Mouse (Mus musculus): ENCODE results near the gene Kcng1.

Kcng1 gene

DNA sequence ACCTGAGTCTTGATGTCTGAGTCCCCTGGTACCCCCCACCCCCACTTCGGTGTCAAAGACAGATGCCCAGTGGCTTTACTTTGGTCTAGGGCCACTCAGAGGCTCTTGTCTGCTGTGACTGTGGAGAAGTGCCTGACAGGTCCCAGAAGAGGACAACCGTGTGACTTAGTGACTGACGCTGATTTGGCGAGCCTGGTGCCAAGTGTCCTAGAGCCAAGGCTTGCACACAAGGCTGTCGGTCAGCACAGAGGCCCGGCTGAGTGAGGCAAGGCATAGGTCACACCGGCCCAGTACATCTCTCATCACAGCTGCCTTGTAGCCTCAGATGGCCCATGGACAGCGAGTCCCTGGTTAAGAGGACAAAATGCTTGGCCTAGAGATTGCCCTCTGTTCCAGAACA lies 22.5 kb downstream of the Kcng1 start:
- peak; percentile 95 for DNase-seq

GRCm38 (mm10) chr2:168257188-168257587 lies 24.3 kb downstream of the Kcng1 start:
- no peak for DNase-seq

DNA sequence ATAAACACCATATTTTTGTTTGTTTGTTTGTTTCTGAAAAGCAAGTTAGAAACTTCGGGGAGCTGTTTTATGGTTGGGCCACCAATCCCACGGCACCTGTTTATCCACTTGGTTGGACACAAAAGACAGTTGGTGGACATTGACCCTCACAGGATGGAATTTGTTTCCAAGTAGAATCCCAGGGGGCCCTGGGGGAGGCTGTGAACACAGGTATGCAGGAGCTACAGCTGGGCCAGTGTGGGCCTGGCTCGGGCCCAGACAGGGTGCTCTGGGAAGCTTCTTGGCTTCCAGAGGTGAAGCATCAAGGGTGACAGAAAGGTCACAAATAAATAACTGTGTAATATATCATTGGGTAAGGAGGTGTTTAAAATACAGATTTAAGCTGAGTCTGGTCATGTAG lies 25.0 kb downstream of the Kcng1 start:
- DNase-seq: no peak

- no peak for DNase-seq
Measured at GRCm38 (mm10) chr2:168253822-168254221, 27.7 kb downstream of the Kcng1 start.

DNA sequence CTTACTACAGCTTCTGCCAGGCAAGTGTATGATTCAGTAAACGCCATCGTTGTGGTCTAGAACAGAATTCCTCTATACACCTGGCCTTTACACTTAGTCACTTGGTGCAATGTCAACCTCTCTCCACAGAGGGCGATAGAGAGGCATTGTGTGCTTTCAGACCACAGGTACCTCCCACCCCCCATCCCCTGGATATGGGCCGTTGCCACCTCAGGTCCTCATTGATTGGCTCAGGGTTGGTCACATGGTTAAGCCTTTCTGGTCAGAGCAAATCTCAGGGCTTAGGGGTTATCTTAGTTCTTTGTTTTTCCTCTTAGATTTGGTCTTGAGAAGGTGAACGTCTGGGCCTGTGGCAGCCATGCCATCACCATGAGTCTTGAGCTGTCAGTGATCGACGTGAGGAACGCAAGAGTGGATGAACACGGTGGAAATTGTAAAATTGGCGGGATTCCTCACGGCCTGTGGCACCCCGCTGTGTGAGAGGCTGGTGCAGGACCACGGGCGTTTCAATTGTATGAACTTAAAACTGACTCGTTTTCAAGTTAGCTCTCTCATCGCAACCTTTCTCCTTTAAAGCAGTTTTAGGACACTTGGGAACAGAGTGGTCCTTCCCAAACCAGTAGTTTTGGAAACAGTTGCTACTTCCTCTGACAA lies 28.8 kb downstream of the Kcng1 start:
- DNase-seq: no peak

DNA sequence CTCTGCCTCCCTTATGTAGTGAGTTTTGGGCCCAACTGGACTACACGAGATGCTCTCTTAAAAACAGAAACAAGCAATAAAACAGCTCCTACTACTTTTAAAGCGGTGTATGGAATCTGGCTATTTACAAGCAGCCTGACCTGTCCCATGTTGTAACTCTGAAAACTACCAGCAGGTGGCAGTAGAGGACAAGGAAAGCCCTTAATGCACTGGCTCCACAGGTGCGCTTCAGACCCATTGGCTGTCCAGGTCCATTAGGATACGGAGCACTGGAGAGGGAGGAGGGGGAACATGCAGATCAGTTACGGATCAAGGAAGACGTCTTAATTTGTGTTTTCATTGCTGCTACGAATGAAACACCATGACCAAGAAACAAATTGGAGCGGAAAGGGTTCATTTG lies 31.3 kb downstream of the Kcng1 start:
- peak; percentile 96 for DNase-seq

DNA sequence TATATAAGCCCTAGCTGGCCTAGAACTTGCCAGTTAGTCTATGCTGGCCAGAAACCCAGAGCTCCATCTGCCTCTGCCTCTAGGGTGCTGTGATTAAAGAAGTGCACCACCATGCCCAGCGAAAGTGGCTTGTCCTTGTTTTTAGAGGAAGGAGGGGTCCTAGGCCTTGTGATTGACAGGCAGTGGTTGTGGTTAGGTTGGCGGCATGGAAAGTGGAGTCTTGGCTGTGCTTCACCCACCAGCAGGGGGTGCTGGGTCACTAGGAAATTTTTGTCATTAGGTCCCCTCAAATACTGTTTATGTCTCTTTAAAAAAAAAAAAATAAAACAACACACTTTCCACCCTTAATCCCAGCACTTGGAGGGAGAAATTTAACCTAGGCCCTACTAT lies 32.7 kb downstream of the Kcng1 start:
- DNase-seq: no peak

DNA sequence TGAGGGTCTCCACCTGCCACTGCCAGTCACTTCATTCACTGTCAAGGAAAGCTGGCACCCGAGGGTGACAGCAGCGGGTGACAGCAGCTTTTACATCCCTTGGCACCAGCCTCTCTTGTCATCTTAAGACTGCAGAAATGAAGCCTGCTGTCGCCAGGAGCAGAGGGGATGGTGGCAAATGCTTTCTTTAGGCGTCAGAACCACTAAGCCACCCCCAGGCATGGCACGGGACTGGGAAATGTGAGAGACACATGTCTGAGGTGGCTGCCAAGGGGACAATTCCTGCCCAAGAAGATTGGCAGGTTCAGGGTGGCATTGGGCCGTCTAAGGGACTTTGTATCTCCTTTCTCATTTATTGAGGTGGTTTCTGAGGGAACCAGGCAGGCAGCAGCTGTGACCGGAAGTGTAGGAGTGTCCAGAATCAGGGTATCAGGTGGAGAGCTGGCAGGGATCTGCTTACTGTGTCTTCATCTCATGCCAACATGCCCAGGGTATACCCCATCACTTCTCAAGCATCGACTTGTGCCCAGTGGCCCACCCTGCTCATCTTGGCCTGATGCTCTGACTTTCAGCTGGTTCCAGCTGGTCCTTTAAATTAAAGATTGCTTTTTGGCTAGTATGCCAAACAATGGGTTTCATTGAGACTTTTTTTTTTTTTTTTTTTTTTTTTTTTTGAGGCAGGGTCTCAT lies 33.2 kb downstream of the Kcng1 start:
- DNase-seq: no peak

DNA sequence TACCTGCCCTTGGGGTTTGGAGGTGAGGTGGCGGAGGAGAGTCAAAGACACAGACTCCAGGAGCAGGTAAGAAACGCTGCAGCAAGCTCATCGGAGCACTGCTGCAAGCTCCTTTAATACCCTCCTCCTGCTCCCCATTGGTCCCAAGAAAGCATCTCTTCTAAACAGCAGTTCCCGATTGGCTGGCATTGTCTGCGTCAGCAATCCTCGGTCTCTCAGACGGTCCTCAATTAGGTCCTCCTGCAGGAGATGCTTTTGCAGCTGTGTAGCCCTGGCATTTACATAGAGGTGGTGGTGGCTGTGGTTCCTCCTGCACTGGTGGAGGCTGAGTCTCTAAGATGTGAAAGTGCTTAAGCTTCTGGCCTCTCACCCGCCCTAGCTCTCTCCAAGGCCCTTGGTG lies 36.0 kb downstream of the Kcng1 start:
- no peak for DNase-seq

- DNase-seq: no peak
Measured at GRCm38 (mm10) chr2:168243278-168243677, 38.3 kb downstream of the Kcng1 start.

- no peak for DNase-seq
Measured at GRCm38 (mm10) chr2:168242841-168243240, 38.7 kb downstream of the Kcng1 start.

DNA sequence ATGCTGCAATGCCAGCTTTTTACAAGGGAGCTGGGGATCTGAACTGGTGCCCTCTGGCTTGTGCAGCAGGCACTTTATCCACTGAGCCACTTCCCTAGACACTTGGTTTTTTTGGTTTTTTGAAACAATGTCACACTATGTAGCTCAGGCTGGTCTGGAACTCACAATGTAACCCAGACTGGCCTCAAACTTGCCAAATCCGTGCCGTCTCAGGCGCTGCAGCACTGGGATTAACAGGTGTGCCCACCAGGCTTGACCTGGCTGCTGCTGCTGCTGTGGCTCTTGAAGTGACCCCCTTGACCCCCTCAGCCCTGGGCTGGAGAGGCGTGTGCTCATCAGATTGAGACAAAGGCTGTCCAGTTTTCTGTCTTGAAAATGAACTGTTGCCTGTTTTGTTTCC lies 43.2 kb downstream of the Kcng1 start:
- no peak for DNase-seq

DNA sequence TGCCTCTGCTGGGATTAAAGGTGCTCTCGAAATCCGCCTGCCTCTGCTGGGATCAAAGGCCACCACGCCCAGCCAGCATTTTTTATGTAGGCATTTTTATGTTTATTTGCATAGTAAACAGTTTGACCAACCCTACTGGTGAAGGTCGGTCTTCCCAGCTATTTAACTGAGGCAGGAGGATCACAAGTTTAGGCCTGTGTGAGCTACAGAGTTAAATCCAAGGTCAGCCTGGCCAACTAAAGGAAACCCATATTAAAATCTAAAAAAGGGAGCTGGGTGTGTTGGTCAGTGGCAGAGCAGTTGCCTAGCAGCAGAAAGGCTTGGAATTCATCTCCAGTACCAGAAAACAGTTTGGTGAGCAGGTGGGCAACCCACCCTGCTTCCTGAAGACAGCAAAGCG lies 48.2 kb downstream of the Kcng1 start:
- no peak for DNase-seq

GRCm38 (mm10) chr2:168231471-168231829 lies 50.1 kb downstream of the Kcng1 start:
- DNase-seq: no peak

GRCm38 (mm10) chr2:168230773-168231470 lies 50.6 kb downstream of the Kcng1 start:
- DNase-seq: no peak

GRCm38 (mm10) chr2:168230026-168230728 lies 51.4 kb downstream of the Kcng1 start, which contains the start of the genes Gm20716, Dpm1 and Mocs3:
Gene Gm20716, minus strand, starts transcription at chr2:168230364.
Gene Dpm1, minus strand, starts transcription at chr2:168230591.
Gene Mocs3, plus strand, starts transcription at chr2:168230622.
- peak; percentile 99 for DNase-seq

GRCm38 (mm10) chr2:168229116-168230025 lies 52.2 kb downstream of the Kcng1 start:
- peak; percentile 95 for DNase-seq

DNA sequence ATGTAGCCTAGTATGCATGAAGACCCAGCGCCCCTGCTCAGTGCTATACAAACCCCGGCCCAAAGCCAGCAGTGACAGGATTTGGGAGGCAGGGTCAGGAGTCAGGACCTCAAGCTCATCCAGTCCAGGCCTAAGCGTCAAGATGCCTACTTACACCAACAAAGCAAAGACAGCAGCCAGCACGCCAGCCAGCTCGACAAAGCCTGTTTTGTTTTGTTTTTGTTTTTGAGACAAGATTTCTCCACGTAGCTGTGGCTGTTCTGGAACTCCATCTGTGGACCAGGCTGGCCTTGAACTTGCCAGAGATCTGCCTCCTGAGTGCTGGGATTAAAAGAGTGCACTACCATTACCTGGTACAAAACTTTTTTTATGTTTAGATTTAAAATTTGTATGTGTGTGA lies 58.2 kb downstream of the Kcng1 start:
- peak; percentile 76 for DNase-seq

DNA sequence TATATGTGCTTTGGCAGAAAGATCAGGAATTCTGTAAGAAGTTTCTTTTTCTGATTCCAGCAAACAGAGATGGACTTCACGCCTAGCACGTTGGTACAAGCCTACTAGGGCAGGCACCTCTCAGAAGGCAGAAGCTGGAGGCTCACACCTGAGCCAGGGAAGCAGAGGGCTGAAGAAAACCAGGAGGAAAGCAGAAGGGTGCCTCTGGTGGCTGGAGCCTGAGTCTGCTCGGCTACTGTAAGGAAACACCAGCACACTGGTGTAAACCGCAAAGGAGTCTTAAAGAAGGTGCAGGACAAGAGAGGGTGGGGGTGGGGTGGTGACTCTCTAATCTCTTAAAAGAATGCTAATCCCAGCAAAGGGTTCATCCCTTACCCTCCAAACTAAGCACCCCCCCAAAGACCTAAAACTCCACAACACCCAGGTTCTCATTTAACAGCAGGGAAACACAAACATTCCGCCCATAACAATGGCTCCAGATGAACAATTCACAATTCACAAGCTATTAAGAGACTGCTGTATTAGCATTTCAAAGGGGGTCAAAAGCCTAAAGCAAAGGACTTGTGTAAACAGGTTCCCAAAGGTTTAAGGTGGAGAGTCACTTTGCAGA lies 67.6 kb downstream of the Kcng1 start:
- DNase-seq: no peak
